Mouse (Mus musculus) limb, embryonic 11.5 days (tissue): ENCODE measurements around the gene Arid2. TPM values are rescaled to one million over a fixed set of nuclear protein-coding genes. Genes with fewer than 3 reads are reported as not detected.

ENCODE experiments used
- ATAC-seq: fragments of 200-750 bp; cut with Nextera tagmentation; 2 replicates; pipeline ENCODE4 v1.8.0; 2017; ENCODE audit warnings: low read depth; ENCODE audit not compliant: insufficient number of reproducible peaks, low FRiP score, low TSS enrichment
- DNase-seq: peaks from one replicate; pipeline ENCODE4 v3.0.0-alpha.2; 2015; ENCODE audit warnings: low spot score
- H3K27ac ChIP-seq: fragments of 300-500 bp; sonication (generic); replicated peaks from 2 replicates; pipeline ENCODE4 v1.5.1; 2014; ENCODE audit warnings: low read depth, mild to moderate bottlenecking, low read length
- H3K27me3 ChIP-seq: fragments of 300-500 bp; sonication (generic); 2 replicates; pipeline ENCODE4 v1.6.1; 2014; ENCODE audit warnings: mild to moderate bottlenecking, low read length, mixed read lengths; ENCODE audit not compliant: control insufficient read depth, insufficient read depth
- H3K36me3 ChIP-seq: fragments of 300-500 bp; sonication (generic); 2 replicates; pipeline ENCODE4 v1.6.1; 2014; ENCODE audit warnings: mild to moderate bottlenecking, low read length, moderate library complexity, mixed read lengths; ENCODE audit not compliant: control insufficient read depth, insufficient read depth
- H3K4me1 ChIP-seq: fragments of 300-500 bp; sonication (generic); 2 replicates; pipeline ENCODE4 v1.6.1; 2014; ENCODE audit warnings: low read length, mixed read lengths; ENCODE audit not compliant: control insufficient read depth, insufficient read depth
- H3K4me2 ChIP-seq: fragments of 300-500 bp; sonication (generic); 2 replicates; pipeline ENCODE4 v1.6.1; 2014; ENCODE audit warnings: low read depth, mild to moderate bottlenecking, moderate library complexity; ENCODE audit not compliant: severe bottlenecking
- H3K4me3 ChIP-seq: fragments of 300-500 bp; sonication (generic); 2 replicates; pipeline ENCODE4 v1.5.1; 2014; ENCODE audit warnings: low read depth, low read length
- H3K9ac ChIP-seq: fragments of 300-500 bp; sonication (generic); 2 replicates; pipeline ENCODE4 v1.6.1; 2014; ENCODE audit warnings: mild to moderate bottlenecking, low read length
- H3K9me3 ChIP-seq: fragments of 300-500 bp; sonication (generic); 2 replicates; pipeline ENCODE4 v1.6.1; 2016; ENCODE audit warnings: low read length; ENCODE audit not compliant: control insufficient read depth
- WGBS: fragments of 180-500 bp; shearing (Covaris S2); extraction: QIAGEN DNeasy Blood & Tissue Kit; methylation state at CpG from one replicate; pipeline ENCODE4 v1.1.7; 2014; 5-methylcytosine and 5-hydroxymethylcytosine counted together
- polyA plus RNA-seq: library from polyadenylated mRNA; unstranded; fragments of >200 nt; fragmentation: Nextera tagmentation; extraction: Ambion mirVana; gene quantifications from 2 replicates; pipeline ENCODE4 v1.2.1, GENCODE M21; 2014

Arid2 gene
- polyA plus RNA-seq, 1 experiment from 2014 or later: 41.9 TPM

- Histone ChIP-seq H3K4me3 (no peak overlapping the region), H3K4me1 (no peaks in the 10 kb centered on the region), H3K4me2 (no peak overlapping the region), H3K9ac (no peak overlapping the region), H3K36me3 (peaks cover 20% of the 10 kb centered on the region), H3K27me3 (no peaks in the 10 kb centered on the region), H3K9me3 (peaks cover 16% of the 10 kb centered on the region; the same call in 1 of the 2 replicates), H3K27ac (no peak overlapping the region)
- no peak for ATAC-seq
- DNase-seq: no peak
- 67% methylated on average over 9 of the region's 9 CpGs for whole genome bisulfite sequencing
These were observed 18.7 kb upstream of the Arid2 start for GRCm38 (mm10) chr15:96268610-96269009.

- H3K27ac ChIP-seq: no peak overlapping the region
- H3K36me3 ChIP-seq: peaks cover 20% of the 10 kb centered on the region
- ATAC-seq: no peak
- no peak overlapping the region for H3K4me2 ChIP-seq
- H3K9me3 ChIP-seq: peaks cover 14% of the 10 kb centered on the region; the same call in 1 of the 2 replicates
- H3K4me1 ChIP-seq: no peaks in the 10 kb centered on the region
- 91% methylated on average over 4 of the region's 4 CpGs for WGBS
- no peak for DNase-seq
- no peak overlapping the region for H3K4me3 ChIP-seq
- H3K27me3 ChIP-seq: no peaks in the 10 kb centered on the region
- no peak overlapping the region for H3K9ac ChIP-seq
These were observed 17.9 kb upstream of the Arid2 start for GRCm38 (mm10) chr15:96269402-96269801.

GRCm38 (mm10) chr15:96270272-96270880 is 16.9 kb upstream of the Arid2 start:
- H3K4me1 ChIP-seq: no peaks in the 10 kb centered on the region
- peaks cover 12% of the 10 kb centered on the region; the same call in 1 of the 2 replicates for H3K9me3 ChIP-seq
- H3K9ac ChIP-seq: no peak overlapping the region
- ATAC-seq: no peak
- H3K27me3 ChIP-seq: no peaks in the 10 kb centered on the region
- peaks cover 22% of the 10 kb centered on the region for H3K36me3 ChIP-seq
- no peak for DNase-seq
- no peak overlapping the region for H3K27ac ChIP-seq
- no peak overlapping the region for H3K4me3 ChIP-seq
- WGBS: 89% methylated on average over 10 of the region's 10 CpGs
- no peak overlapping the region for H3K4me2 ChIP-seq

GRCm38 (mm10) chr15:96272356-96272755 is 15.0 kb upstream of the Arid2 start:
- Histone ChIP-seq H3K4me2 (no peak overlapping the region), H3K4me3 (no peak overlapping the region), H3K9me3 (peaks cover 3% of the 10 kb centered on the region; the same call in 1 of the 2 replicates), H3K36me3 (peaks cover 12% of the 10 kb centered on the region), H3K4me1 (no peaks in the 10 kb centered on the region), H3K9ac (no peak overlapping the region), H3K27me3 (no peaks in the 10 kb centered on the region), H3K27ac (no peak overlapping the region)
- no peak for ATAC-seq
- WGBS: 84% methylated on average over 11 of the region's 11 CpGs
- DNase-seq: no peak

- H3K9me3 ChIP-seq: no peaks in the 10 kb centered on the region
- H3K9ac ChIP-seq: no peak overlapping the region
- no peak overlapping the region for H3K27ac ChIP-seq
- H3K4me2 ChIP-seq: no peak overlapping the region
- no peaks in the 10 kb centered on the region for H3K4me1 ChIP-seq
- H3K4me3 ChIP-seq: no peak overlapping the region
- no peak for DNase-seq
- peaks cover 8% of the 10 kb centered on the region; the same call in 1 of the 2 replicates for H3K36me3 ChIP-seq
- WGBS: 92% methylated on average over 2 of the region's 2 CpGs
- ATAC-seq: no peak
- no peaks in the 10 kb centered on the region for H3K27me3 ChIP-seq
These were observed 13.0 kb upstream of the Arid2 start for GRCm38 (mm10) chr15:96274341-96274740.

GRCm38 (mm10) chr15:96275198-96275597 is 12.1 kb upstream of the Arid2 start:
- Histone ChIP-seq H3K27ac (no peak overlapping the region), H3K9ac (no peak overlapping the region), H3K4me2 (no peak overlapping the region), H3K9me3 (no peaks in the 10 kb centered on the region), H3K4me1 (no peaks in the 10 kb centered on the region), H3K4me3 (no peak overlapping the region), H3K36me3 (peaks cover 10% of the 10 kb centered on the region), H3K27me3 (no peaks in the 10 kb centered on the region)
- no peak for DNase-seq
- 86% methylated on average over 2 of the region's 2 CpGs for WGBS
- no peak for ATAC-seq

GRCm38 (mm10) chr15:96275810-96276493 is 11.4 kb upstream of the Arid2 start:
- no peaks in the 10 kb centered on the region for H3K4me1 ChIP-seq
- DNase-seq (no peak), ATAC-seq (no peak)

GRCm38 (mm10) chr15:96277061-96277460 is 10.3 kb upstream of the Arid2 start:
- Histone ChIP-seq H3K9me3 (no peaks in the 10 kb centered on the region), H3K4me1 (no peaks in the 10 kb centered on the region), H3K27ac (no peak overlapping the region), H3K4me2 (no peak overlapping the region), H3K27me3 (no peaks in the 10 kb centered on the region), H3K4me3 (no peak overlapping the region), H3K9ac (no peak overlapping the region), H3K36me3 (peaks cover 11% of the 10 kb centered on the region)
- ATAC-seq: no peak
- no peak for DNase-seq
- 95% methylated on average over 4 of the region's 4 CpGs for WGBS

More at GRCm38 (mm10) chr15:96275810-96276493, 11.4 kb upstream of the Arid2 start:
- Histone ChIP-seq H3K9ac (no peak overlapping the region), H3K27me3 (no peaks in the 10 kb centered on the region), H3K9me3 (no peaks in the 10 kb centered on the region), H3K4me2 (no peak overlapping the region), H3K36me3 (peaks cover 11% of the 10 kb centered on the region), H3K27ac (no peak overlapping the region), H3K4me3 (no peak overlapping the region)
- WGBS: 91% methylated on average over 9 of the region's 9 CpGs
